Comparison of ENCODE assay signal across 21 mouse cellular contexts in the genomic region with DNA sequence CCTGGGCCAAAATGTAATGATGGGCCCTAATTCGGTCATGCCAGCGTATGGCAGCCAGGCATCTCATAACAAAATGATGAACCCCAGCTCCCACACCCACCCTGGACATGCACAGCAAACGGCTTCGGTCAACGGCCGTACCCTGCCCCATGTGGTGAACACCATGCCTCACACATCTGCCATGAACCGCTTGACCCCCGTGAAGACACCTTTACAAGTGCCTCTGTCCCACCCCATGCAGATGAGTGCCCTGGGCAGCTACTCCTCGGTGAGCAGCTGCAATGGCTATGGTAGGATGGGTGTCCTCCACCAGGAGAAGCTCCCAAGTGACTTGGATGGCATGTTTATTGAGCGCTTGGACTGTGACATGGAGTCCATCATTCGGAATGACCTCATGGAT.
DNase-seq lines count a peak whose midpoint lies in the region; ATAC-seq and TF ChIP-seq lines count a peak whose summit lies in the region.
"Had no signal": no experiment of that assay in that cellular context is flagged by ENCODE, and none has a peak within 500 bp of the region (broad histone marks: within the 10 kb centered on the region; RNA-seq: fewer than 3 reads in every experiment).

No protein-coding gene starts in this region.

- WGBS in embryonic facial prominence, embryonic 15.5 days = 97% methylated on average over 11 of the region's 11 CpGs
- WGBS in embryonic facial prominence, embryonic 10.5 days = 95% methylated on average over 11 of the region's 11 CpGs
- WGBS in kidney, embryonic 15.5 days = 95% methylated on average over 11 of the region's 11 CpGs
- WGBS in kidney, adult 2 months = 98% methylated on average over 11 of the region's 11 CpGs

- no peaks in the 10 kb centered on the region for H3K27me3 ChIP-seq in embryonic facial prominence, embryonic 15.5 days
- no peaks in the 10 kb centered on the region for H3K27me3 ChIP-seq in embryonic facial prominence, embryonic 10.5 days (replicated peaks; ENCODE audit: low read depth, poor library complexity, severe bottlenecking)
- H3K27me3 ChIP-seq in kidney, embryonic 15.5 days = no peaks in the 10 kb centered on the region
- no peaks in the 10 kb centered on the region for H3K27me3 ChIP-seq in kidney, adult 2 months (replicated peaks; ENCODE audit: control insufficient read depth, insufficient read depth, low read length)
- H3K27me3 ChIP-seq: CH12.LX, Patski had no signal

- no peak for DNase-seq in embryonic facial prominence, embryonic 10.5 days (ENCODE audit: low spot score)
- DNase-seq in heart, adult 11 months = peak; percentile 90
- no peak for DNase-seq in heart, adult 9 months (ENCODE audit: low spot score in 2 of 2)
- no peak for DNase-seq in kidney, adult 2 months
- DNase-seq: adrenal gland, adult 2 months; adrenal gland, adult 8-10 months; adrenal gland, postnatal 10 days; adrenal gland, postnatal 14 days; adrenal gland, postnatal 25 days; adrenal gland, postnatal 36 days; B cell, adult 2 months; cerebellum, adult 11 months; cerebellum, adult 11-12 months; cerebellum, adult 18-20 months had no signal

- H3K27ac ChIP-seq in embryonic facial prominence, embryonic 15.5 days (replicated peaks) = no peak overlapping the region
- no peak overlapping the region for H3K27ac ChIP-seq in embryonic facial prominence, embryonic 10.5 days (replicated peaks)
- H3K27ac ChIP-seq in kidney, embryonic 15.5 days = no peak overlapping the region
- H3K27ac ChIP-seq in kidney, adult 2 months (ENCODE audit: insufficient read depth, low read depth, low read length) = no peak overlapping the region

- TF ChIP-seq POLR2A in kidney, adult 2 months (IDR thresholded peaks at IDR 0.05; ENCODE audit: low read depth, low read length) = no peak

- H3K9ac ChIP-seq in embryonic facial prominence, embryonic 15.5 days = no peak overlapping the region
- no peak overlapping the region for H3K9ac ChIP-seq in kidney, embryonic 15.5 days

- H3K4me3 ChIP-seq in embryonic facial prominence, embryonic 15.5 days (replicated peaks) = no peak overlapping the region
- H3K4me3 ChIP-seq in embryonic facial prominence, embryonic 10.5 days = no peak overlapping the region
- H3K4me3 ChIP-seq in kidney, embryonic 15.5 days (replicated peaks) = no peak overlapping the region
- H3K4me3 ChIP-seq in kidney, adult 2 months (ENCODE audit: insufficient read depth, low read depth, low read length) = no peak overlapping the region

- H3K4me2 ChIP-seq in embryonic facial prominence, embryonic 15.5 days (replicated peaks) = no peak overlapping the region
- no peak overlapping the region for H3K4me2 ChIP-seq in kidney, embryonic 15.5 days

- no peaks in the 10 kb centered on the region for H3K9me3 ChIP-seq in embryonic facial prominence, embryonic 15.5 days (replicated peaks)
- H3K9me3 ChIP-seq in embryonic facial prominence, embryonic 10.5 days = no peaks in the 10 kb centered on the region
- H3K9me3 ChIP-seq in kidney, embryonic 15.5 days (replicated peaks) = no peaks in the 10 kb centered on the region

- peak; percentile 26; the same call in 1 of the 2 replicates for ATAC-seq in embryonic facial prominence, embryonic 15.5 days (ENCODE audit: insufficient number of reproducible peaks, low FRiP score, low TSS enrichment, low read depth)
- 0 out of 2 replicates have a peak, but pooled peaks have one; percentile 40 for ATAC-seq in kidney, embryonic 15.5 days (replicated peaks; ENCODE audit: low FRiP score)
- ATAC-seq: activated CD4-positive, CD25-positive, alpha-beta regulatory T cell, adult 4 months; CD4-positive, CD25-positive, alpha-beta regulatory T cell, adult 4 months; Patski had no signal

- 0 out of 2 replicates have a peak, but pooled peaks cover 11% of the 10 kb centered on the region for H3K36me3 ChIP-seq in embryonic facial prominence, embryonic 15.5 days
- peaks cover 14% of the 10 kb centered on the region for H3K36me3 ChIP-seq in embryonic facial prominence, embryonic 10.5 days (replicated peaks)
- peaks cover 14% of the 10 kb centered on the region for H3K36me3 ChIP-seq in kidney, embryonic 15.5 days
- peaks cover 3% of the 10 kb centered on the region; the same call in 1 of the 2 replicates for H3K36me3 ChIP-seq in kidney, adult 2 months (ENCODE audit: control insufficient read depth, insufficient read depth, low read length)
- H3K36me3 ChIP-seq: G1E had no signal

- no peak for TF ChIP-seq CTCF in kidney, adult 2 months (conservative IDR thresholded peaks at IDR 0.05; ENCODE audit: insufficient read depth, insufficient read length, low read depth, low read length)

- peaks cover 20% of the 10 kb centered on the region for H3K4me1 ChIP-seq in embryonic facial prominence, embryonic 15.5 days
- peaks cover 15% of the 10 kb centered on the region for H3K4me1 ChIP-seq in embryonic facial prominence, embryonic 10.5 days
- H3K4me1 ChIP-seq in kidney, embryonic 15.5 days = peaks cover 44% of the 10 kb centered on the region
- peaks cover 25% of the 10 kb centered on the region for H3K4me1 ChIP-seq in kidney, adult 2 months (ENCODE audit: control insufficient read depth, insufficient read depth, low read length)
